Mouse (Mus musculus) embryo, embryonic 10 days (tissue): ENCODE data around the gene Anapc2.
"Not testable (repeated sequence)": the region's sequence is repeated elsewhere in the genome, so short reads cannot be mapped to it uniquely, and the experiment has no call there.

Source experiments
- DNase-seq: peaks from one replicate; pipeline ENCODE4 v3.0.0-alpha.2; 2015; ENCODE audit warnings: low spot score

Gene Anapc2

GRCm38 (mm10) chr2:25240723-25241437, 31.4 kb upstream of the Anapc2 start:
- peak; percentile 86 for DNase-seq

- no peak for DNase-seq
Measured at GRCm38 (mm10) chr2:25241438-25241775, 30.9 kb upstream of the Anapc2 start.

- peak; percentile 38 for DNase-seq
Measured at GRCm38 (mm10) chr2:25242101-25242506, 30.2 kb upstream of the Anapc2 start, which contains the start of the genes Rnf208 and Cysrt1. Gene Rnf208 (plus strand): TSS chr2:25242255. Gene Cysrt1 (minus strand): TSS chr2:25242452.

DNA sequence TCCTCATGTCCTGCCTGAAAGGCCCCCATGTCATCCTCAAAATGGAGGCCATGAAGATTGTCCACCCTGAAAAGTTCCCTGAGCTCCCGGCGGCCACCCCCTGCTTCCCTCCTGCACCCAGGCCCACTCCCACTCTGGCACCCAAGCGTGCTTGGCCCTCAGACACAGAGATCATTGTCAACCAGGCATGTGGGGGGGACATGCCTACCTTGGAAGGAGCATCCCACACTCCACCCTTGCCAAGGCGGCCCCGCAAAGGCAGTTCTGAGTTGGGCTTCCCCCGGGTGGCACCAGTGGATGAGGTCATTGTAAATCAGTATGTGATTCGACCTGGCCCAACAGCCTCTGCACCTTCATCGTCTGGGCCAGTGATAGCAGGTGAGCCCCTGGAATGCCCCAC, 28.9 kb upstream of the Anapc2 start:
- no peak for DNase-seq

DNA sequence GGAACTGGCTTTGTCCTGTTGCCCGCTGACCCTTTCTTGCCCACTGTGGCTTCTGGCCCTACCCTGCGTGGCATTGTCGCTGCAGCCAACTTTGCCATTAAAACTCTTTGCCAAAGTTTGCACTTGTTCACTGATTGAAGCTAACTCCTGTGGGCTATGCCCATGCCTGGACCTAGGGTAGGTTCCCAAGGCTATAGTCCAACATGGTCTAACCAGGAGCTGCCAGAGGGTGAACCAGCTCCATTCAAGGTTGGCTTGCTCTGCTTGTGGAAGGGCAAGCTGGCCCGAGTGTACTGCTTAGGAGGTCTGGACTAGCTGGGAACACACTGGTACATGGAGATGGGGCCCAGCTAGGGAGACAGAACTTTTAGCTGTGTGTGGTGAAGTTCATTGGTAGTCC, 28.1 kb upstream of the Anapc2 start:
- no peak for DNase-seq

DNA sequence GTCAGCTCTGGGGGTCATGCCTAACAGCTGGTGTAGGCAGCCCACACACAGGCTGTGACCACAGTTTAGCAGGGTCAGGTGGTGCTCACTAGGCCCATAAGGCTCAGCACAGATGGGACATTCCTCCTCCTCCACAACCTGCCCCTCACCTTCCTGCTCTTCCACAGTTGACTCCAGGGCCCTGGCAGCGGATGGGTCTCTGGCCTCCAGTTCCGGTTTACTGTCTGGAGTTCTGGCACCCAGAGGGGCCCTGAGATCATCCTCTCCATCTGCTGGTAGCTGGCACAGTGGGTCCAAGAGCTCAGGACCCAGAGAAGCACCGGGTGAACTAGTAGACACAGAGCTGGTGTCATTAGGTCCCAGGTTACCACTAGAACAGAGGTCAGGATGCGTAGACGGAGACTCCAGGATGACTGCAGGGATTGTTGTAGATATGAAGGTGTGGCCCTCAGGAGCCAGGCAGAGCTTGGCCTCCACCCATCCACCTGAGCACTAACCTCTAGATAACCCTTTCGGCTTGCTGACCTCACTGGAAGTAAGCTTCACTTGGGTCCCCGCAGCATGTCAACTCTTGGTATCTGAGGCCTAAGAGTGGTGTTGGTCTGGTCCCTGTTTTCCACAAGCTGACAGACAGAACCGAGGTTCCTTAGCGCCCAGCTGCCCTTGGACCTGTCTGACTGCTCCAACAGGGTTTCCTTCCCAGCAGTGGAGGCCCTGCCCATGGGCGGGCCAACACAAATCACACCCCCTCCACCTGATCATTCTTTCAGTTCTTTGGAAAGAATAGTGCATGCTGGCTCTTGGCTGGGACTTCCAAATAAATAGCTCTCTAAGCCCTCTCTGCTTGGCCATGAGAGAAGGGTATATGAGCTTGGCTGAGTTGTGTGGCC, 25.9 kb upstream of the Anapc2 start, which contains the start of gene AL732309.1:
TSS of gene AL732309.1 (minus strand) at position 681 of the 890 bp plus-strand sequence.
- no peak for DNase-seq

- DNase-seq, result no peak
Measured at GRCm38 (mm10) chr2:25252331-25252730, 19.9 kb upstream of the Anapc2 start.

DNA sequence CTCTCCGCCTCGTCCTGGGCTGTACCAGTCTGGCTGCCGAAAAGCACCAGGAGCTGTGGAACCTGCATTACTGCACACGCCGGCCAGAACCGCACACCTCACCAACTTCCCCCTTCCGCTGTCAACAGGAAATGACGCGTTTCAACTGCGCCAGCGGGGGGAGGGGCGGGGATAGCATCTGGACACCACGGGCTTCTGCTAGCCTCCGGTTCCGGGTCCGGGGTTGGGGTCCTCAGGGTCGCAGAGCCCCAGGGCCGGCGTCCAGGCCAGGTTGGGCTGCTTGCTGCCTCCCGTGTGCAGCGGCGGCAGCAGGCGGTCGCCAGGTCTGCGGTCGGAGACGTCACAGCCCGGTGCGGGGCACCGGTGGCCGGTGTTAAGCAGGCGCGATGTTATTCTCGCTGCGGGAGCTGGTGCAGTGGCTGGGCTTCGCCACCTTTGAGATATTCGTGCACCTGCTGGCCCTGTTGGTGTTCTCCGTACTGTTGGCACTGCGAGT, 16.9 kb upstream of the Anapc2 start, which contains the start of gene Tmem203:
TSS of gene Tmem203 (plus strand) at position 156 of the 496 bp plus-strand sequence.
- DNase-seq, result peak; percentile 87

DNA sequence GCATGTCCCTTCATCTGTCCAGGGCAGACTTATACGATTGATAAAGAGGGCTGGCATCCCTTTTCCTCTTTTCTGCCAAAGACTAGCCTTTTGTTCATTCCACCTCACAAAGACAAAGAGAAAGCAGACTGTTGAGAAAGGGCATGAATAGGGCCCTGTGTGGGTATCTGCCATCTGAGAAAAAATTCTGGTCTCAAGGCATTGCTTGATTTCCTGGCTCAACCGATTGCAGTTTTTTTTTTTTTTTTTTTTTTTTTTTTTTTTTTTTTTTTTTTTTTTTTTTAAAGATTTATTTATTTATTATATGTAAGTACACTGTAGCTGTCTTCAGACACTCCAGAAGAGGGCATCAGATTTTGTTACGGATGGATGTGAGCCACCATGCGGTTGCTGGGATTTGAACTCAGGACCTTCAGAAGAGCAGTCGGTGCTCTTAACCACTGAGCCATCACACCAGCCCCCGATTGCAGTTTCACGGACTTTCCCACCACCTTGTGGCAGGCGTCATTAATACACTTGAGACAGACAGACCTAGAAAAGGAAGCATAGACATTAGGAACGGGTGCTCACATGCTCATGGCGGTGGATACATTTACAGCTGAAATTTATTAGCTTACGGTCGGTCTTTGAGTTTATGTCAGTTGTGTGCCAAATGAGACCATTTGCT, 15.7 kb upstream of the Anapc2 start:
- peak; percentile 48 for DNase-seq

- not testable (repeated sequence) for DNase-seq
Measured at GRCm38 (mm10) chr2:25257250-25257649, 15.0 kb upstream of the Anapc2 start.

GRCm38 (mm10) chr2:25258887-25259286, 13.4 kb upstream of the Anapc2 start:
- DNase-seq, result no peak

- no peak for DNase-seq
Measured at GRCm38 (mm10) chr2:25261870-25262269, 10.4 kb upstream of the Anapc2 start.

GRCm38 (mm10) chr2:25262291-25262767, 9.9 kb upstream of the Anapc2 start, which contains the start of gene Tprn:
Gene Tprn (plus strand): TSS chr2:25262618.
- DNase-seq, result peak; percentile 98

GRCm38 (mm10) chr2:25262795-25263622, 9.3 kb upstream of the Anapc2 start:
- peak; percentile 45 for DNase-seq

DNA sequence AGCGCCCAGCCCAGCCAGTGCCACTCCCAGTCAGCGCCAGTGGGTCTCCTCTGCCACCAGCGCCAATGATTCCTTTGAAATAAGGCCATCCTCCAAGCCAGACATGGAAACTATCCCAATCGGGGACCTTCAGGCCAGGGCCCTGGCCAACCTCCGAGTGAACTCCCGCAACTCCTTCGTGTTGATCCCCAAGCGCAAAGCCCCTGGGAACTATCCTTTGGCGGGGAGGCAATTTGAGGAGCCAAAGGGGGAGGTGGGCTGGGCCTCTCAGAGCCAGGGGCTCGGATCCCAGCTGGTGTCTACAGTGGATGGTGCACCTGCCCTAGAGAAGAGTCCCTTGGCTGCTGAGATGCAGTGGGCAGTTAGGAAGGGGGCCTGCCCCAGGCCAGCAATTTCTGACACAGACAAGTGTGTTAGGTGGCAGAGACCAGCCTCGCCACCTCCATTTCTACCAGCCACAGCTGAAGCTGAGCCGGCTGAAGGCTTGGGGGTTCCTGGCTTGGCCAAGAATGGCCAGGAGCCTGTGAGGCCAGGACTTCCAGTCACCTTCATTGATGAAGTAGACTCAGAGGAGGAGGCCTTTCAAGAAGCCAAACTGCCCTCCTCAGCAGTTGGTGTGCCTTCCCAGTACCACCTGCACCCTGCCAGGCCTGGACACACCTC, 8.5 kb upstream of the Anapc2 start:
- DNase-seq, result no peak

- DNase-seq, result no peak
Measured at GRCm38 (mm10) chr2:25264286-25264660, 8.0 kb upstream of the Anapc2 start.

GRCm38 (mm10) chr2:25264851-25265250, 7.4 kb upstream of the Anapc2 start:
- DNase-seq, result no peak

DNA sequence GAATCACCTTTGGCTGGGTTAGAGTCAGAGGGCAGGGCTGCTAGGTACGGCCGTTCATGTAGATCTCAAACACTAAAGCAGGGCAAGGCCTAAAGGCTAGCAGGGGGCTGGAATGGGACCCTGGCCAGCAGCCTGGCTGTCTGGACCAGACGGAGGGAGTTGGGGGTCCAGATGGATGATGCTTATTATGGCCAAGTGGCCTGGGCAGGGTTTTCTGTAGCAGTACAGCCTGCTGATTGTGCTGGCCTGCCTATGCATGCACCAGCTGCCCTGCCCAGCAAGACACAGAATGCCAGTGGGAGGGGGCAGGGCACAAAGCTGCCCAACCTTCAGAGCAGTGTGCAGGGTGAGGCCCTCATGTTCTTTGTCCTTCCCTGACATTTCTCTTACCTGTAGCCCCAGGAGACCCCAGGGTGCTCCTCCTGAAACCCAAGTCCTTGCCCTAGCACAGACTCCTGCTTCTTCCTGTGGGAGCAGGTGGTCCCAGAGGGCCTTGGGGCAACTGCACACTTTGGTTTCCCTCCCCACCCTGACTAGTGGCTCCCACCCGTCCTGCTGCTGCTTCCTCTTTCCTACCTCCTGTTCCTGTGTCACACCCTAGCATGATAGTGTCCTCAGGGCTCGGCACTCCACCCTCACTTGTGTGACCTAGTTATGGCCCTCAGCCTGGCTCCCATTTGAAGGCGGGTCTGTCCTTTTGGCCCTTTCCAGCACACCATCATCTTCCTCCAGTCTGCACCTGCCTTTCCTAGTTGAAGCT, 6.2 kb upstream of the Anapc2 start:
- no peak for DNase-seq

GRCm38 (mm10) chr2:25266720-25267119, 5.6 kb upstream of the Anapc2 start:
- no peak for DNase-seq

DNA sequence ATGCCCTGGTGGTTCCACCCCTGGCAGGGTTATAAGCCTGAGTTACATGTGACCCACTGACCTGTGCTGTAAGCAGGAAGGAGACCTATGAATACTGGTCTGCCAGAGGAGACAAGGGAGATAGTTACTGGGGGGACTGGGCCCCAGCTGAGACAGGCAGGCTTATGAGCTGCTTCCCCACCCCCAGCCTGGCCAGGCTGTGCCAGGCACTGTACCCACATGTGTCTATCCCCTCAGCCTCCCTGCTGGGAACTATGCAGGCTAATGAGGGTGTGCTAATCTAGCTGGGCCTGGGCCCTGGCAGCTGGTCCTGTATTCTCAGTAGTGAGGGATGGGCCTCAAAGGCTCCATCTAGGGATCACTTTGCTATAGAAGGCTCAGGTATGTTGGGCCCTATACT, 5.0 kb upstream of the Anapc2 start:
- no peak for DNase-seq
